Mouse (Mus musculus) heart, embryonic 14.5 days (tissue): ENCODE data around the gene Phf19. TPM values are rescaled to one million over a fixed set of nuclear protein-coding genes. Genes with fewer than 3 reads are reported as not detected.
A peak's percentile ranks its signal among the peaks of the same experiment; 100 is the strongest.

ENCODE experiments used
- ATAC-seq: fragments of 200-750 bp; cut with Nextera tagmentation; 2 replicates; pipeline ENCODE4 v1.8.0; 2017; ENCODE audit warnings: low read depth, moderate TSS enrichment; ENCODE audit not compliant: insufficient number of reproducible peaks, insufficient read depth, low FRiP score
- H3K27ac ChIP-seq, 2 experiments: fragments of 200-500 bp in 1 of 2; fragments of 300-500 bp in 1 of 2; sonication (generic) in 1 of 2; replicated peaks in 1 of 2; 2 replicates each; pipeline ENCODE4 v1.5.1; 2012 to 2014; ENCODE audit warnings: low read depth in 2 of 2, low read length in 2 of 2, control low read depth in 1 of 2, mild to moderate bottlenecking in 1 of 2, mixed read lengths in 1 of 2; ENCODE audit not compliant: control insufficient read depth in 1 of 2, insufficient read depth in 1 of 2
- H3K27me3 ChIP-seq: fragments of 300-500 bp; sonication (generic); 2 replicates; pipeline ENCODE4 v1.6.1; 2014; ENCODE audit warnings: mild to moderate bottlenecking, low read length, control low read depth; ENCODE audit not compliant: control insufficient read depth, insufficient read depth
- H3K36me3 ChIP-seq: fragments of 300-500 bp; sonication (generic); 2 replicates; pipeline ENCODE4 v1.6.1; 2014; ENCODE audit warnings: mild to moderate bottlenecking, control low read depth, low read length, mixed read lengths; ENCODE audit not compliant: control insufficient read depth, insufficient read depth
- H3K4me1 ChIP-seq, 2 experiments: fragments of 200-500 bp in 1 of 2; fragments of 300-500 bp in 1 of 2; sonication (generic) in 1 of 2; 2 replicates each; pipeline ENCODE4 v1.6.1; 2012 to 2014; ENCODE audit warnings: low read length in 2 of 2, control low read depth in 1 of 2, mixed read lengths in 1 of 2; ENCODE audit not compliant: control insufficient read depth in 2 of 2, insufficient read depth in 2 of 2
- H3K4me2 ChIP-seq: fragments of 300-500 bp; sonication (generic); 2 replicates; pipeline ENCODE4 v1.6.1; 2014; ENCODE audit warnings: mild to moderate bottlenecking, low read length
- H3K4me3 ChIP-seq, 2 experiments: fragments of 200-500 bp in 1 of 2; fragments of 300-500 bp in 1 of 2; sonication (generic) in 1 of 2; 2 replicates each; pipeline ENCODE4 v1.5.1; 2012 to 2014; ENCODE audit warnings: low read length in 2 of 2, mild to moderate bottlenecking in 2 of 2, control low read depth in 1 of 2, low read depth in 1 of 2, moderate library complexity in 1 of 2; ENCODE audit not compliant: control insufficient read depth in 1 of 2, insufficient read depth in 1 of 2
- H3K9ac ChIP-seq: fragments of 300-500 bp; sonication (generic); 2 replicates; pipeline ENCODE4 v1.6.1; 2014; ENCODE audit warnings: mild to moderate bottlenecking, low read length
- H3K9me3 ChIP-seq: fragments of 300-500 bp; sonication (generic); 2 replicates; pipeline ENCODE4 v1.6.1; 2016; ENCODE audit warnings: low read length, control low read depth; ENCODE audit not compliant: control insufficient read depth
- WGBS: fragments of 180-500 bp; shearing (Covaris S2); extraction: QIAGEN DNeasy Blood & Tissue Kit; methylation state at CpG from one replicate; pipeline ENCODE4 v1.1.7; 2014; 5-methylcytosine and 5-hydroxymethylcytosine counted together
- polyA plus RNA-seq: library from polyadenylated mRNA; unstranded; fragments of >200 nt; fragmentation: Nextera tagmentation; extraction: Ambion mirVana; gene quantifications from 2 replicates; pipeline ENCODE4 v1.2.1, GENCODE M21; 2014

Gene Phf19
- polyA plus RNA-seq: 3.0 and 3.1 TPM in 2 replicates

- WGBS: under 1% methylated on average over 64 of the region's 64 CpGs
- H3K9me3 ChIP-seq: no peaks in the 10 kb centered on the region
- peaks cover 14% of the 10 kb centered on the region for H3K27me3 ChIP-seq
- no peak for ATAC-seq
- no peaks in the 10 kb centered on the region for H3K36me3 ChIP-seq
- peak within 1 kb of the TSS; percentile 67 for H3K9ac ChIP-seq
- H3K27ac ChIP-seq: peak within 1 kb of the TSS; percentile 26 to 36; a peak in 3 of 4 replicates
- H3K4me3 ChIP-seq: peak within 1 kb of the TSS; percentile 45 to 70
- H3K4me1 ChIP-seq: peaks cover 17 to 19% of the 10 kb centered on the region in 2 experiments
- H3K4me2 ChIP-seq: peak within 1 kb of the TSS; percentile 94
Measured at GRCm38 (mm10) chr2:34913218-34914068, at the start of gene Phf19. Gene Phf19 (minus strand): TSS chr2:34914026.

- WGBS: 76% methylated on average over 13 of the region's 13 CpGs
- H3K4me1 ChIP-seq: peaks cover 0 to 10% of the 10 kb centered on the region in 2 experiments
- H3K27me3 ChIP-seq: no peaks in the 10 kb centered on the region
- no peaks in the 10 kb centered on the region for H3K36me3 ChIP-seq
- no peak overlapping the region for H3K4me2 ChIP-seq
- ATAC-seq: no peak
- H3K9me3 ChIP-seq: no peaks in the 10 kb centered on the region
- no peak overlapping the region for H3K27ac ChIP-seq
- H3K4me3 ChIP-seq: no peak overlapping the region
- no peak overlapping the region for H3K9ac ChIP-seq
Measured at GRCm38 (mm10) chr2:34963371-34963956, 49.6 kb upstream of the Phf19 start.

- 67% methylated on average over 9 of the region's 9 CpGs for WGBS
- no peaks in the 10 kb centered on the region for H3K9me3 ChIP-seq
- no peaks in the 10 kb centered on the region for H3K36me3 ChIP-seq
- H3K4me3 ChIP-seq: no peak overlapping the region
- H3K4me2 ChIP-seq: 0 out of 2 replicates have a peak overlapping the region, but pooled peaks have one; percentile 6
- no peak for ATAC-seq
- no peak overlapping the region for H3K27ac ChIP-seq
- no peak overlapping the region for H3K9ac ChIP-seq
- no peaks in the 10 kb centered on the region for H3K27me3 ChIP-seq
- H3K4me1 ChIP-seq: peaks cover 0 to 10% of the 10 kb centered on the region in 2 experiments
Measured at GRCm38 (mm10) chr2:34962893-34963292, 49.1 kb upstream of the Phf19 start.

GRCm38 (mm10) chr2:34962211-34962610, 48.4 kb upstream of the Phf19 start:
- H3K9me3 ChIP-seq: no peaks in the 10 kb centered on the region
- H3K27me3 ChIP-seq: no peaks in the 10 kb centered on the region
- H3K4me3 ChIP-seq: no peak overlapping the region
- no peaks in the 10 kb centered on the region for H3K36me3 ChIP-seq
- H3K27ac ChIP-seq: no peak overlapping the region
- H3K4me2 ChIP-seq: no peak overlapping the region
- 61% methylated on average over 2 of the region's 2 CpGs for WGBS
- H3K4me1 ChIP-seq: peaks cover 0 to 10% of the 10 kb centered on the region in 2 experiments
- no peak for ATAC-seq
- no peak overlapping the region for H3K9ac ChIP-seq

GRCm38 (mm10) chr2:34961481-34962036, 47.7 kb upstream of the Phf19 start, which contains the start of gene Traf1:
Gene Traf1 (minus strand): TSS chr2:34961772.
- Histone ChIP-seq H3K9ac (peak within 1 kb of the TSS; percentile 65), H3K9me3 (no peaks in the 10 kb centered on the region), H3K27me3 (no peaks in the 10 kb centered on the region), H3K4me2 (peak within 1 kb of the TSS; percentile 68), H3K27ac (no peak within 1 kb of the TSS), H3K4me3 (peak within 1 kb of the TSS; percentile 17 to 28), H3K36me3 (no peaks in the 10 kb centered on the region), H3K4me1 (peaks cover 0 to 10% of the 10 kb centered on the region in 2 experiments)
- ATAC-seq: no peak
- 12% methylated on average over 20 of the region's 20 CpGs for WGBS

GRCm38 (mm10) chr2:34960966-34961365, 47.1 kb upstream of the Phf19 start:
- Histone ChIP-seq H3K4me3 (peak overlapping the region; percentile 17 to 28), H3K36me3 (no peaks in the 10 kb centered on the region), H3K4me2 (peak overlapping the region; percentile 68), H3K9ac (peak overlapping the region; percentile 65), H3K27me3 (no peaks in the 10 kb centered on the region), H3K4me1 (peaks cover 0 to 10% of the 10 kb centered on the region in 2 experiments), H3K9me3 (no peaks in the 10 kb centered on the region), H3K27ac (no peak overlapping the region)
- ATAC-seq: no peak
- 60% methylated on average over 6 of the region's 6 CpGs for WGBS

- Histone ChIP-seq H3K9me3 (no peaks in the 10 kb centered on the region), H3K9ac (no peak overlapping the region), H3K36me3 (no peaks in the 10 kb centered on the region), H3K4me2 (no peak overlapping the region), H3K27me3 (no peaks in the 10 kb centered on the region), H3K4me3 (no peak overlapping the region), H3K4me1 (peaks cover 0 to 10% of the 10 kb centered on the region in 2 experiments), H3K27ac (no peak overlapping the region)
- no peak for ATAC-seq
- 71% methylated on average over 4 of the region's 5 CpGs for WGBS
Measured at GRCm38 (mm10) chr2:34960466-34960865, 46.6 kb upstream of the Phf19 start.
